Mouse (Mus musculus): ENCODE data around the gene Dnaja4. TPM values are rescaled to one million over a fixed set of nuclear protein-coding genes. Genes with fewer than 3 reads are reported as not detected.

The Dnaja4 gene
- polyA plus RNA-seq, 1 experiment from 2014 or later, result 3.0 TPM

DNA sequence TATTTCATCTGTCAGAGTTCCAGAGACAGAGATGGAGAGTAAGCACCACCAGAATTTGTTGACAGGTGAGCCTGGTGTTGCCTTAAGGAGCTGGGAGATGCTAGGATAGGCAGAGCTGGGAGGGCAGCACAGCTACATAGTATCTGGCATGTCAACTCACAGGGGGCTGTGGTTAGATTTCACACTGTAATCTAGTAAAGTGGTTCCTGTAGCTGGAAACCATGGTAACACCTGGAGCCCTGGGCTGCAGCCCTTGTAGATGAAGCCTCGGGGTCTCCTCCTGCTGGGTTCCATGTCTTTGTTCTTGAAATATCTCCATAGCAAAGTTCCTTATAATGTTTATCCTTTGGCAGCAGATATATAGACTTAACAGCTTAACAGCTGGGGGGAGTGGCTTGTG, 6.9 kb downstream of the Dnaja4 start:
- Histone ChIP-seq H3K9me3 (ENCODE audit: control insufficient read depth, low read length) (no peaks in the 10 kb centered on the region), H3K4me3 (ENCODE audit: low read length) (no peak overlapping the region), H3K27me3 (ENCODE audit: control insufficient read depth, insufficient read depth, low read length) (peaks cover 4% of the 10 kb centered on the region), H3K4me2 (replicated peaks; ENCODE audit: low read depth, low read length) (no peak overlapping the region), H3K36me3 (ENCODE audit: control insufficient read depth, insufficient read depth, low read length) (peaks cover 5% of the 10 kb centered on the region; the same call in 1 of the 2 replicates), H3K4me1 (ENCODE audit: control insufficient read depth, insufficient read depth, low read length) (no peaks in the 10 kb centered on the region), H3K9ac (ENCODE audit: low read depth, low read length) (no peak overlapping the region), H3K27ac (ENCODE audit: low read depth, low read length) (no peak overlapping the region)
- 62% methylated on average over 1 of the region's 1 CpGs for WGBS
- no peak for ATAC-seq (ENCODE audit: low FRiP score, low TSS enrichment)

DNA sequence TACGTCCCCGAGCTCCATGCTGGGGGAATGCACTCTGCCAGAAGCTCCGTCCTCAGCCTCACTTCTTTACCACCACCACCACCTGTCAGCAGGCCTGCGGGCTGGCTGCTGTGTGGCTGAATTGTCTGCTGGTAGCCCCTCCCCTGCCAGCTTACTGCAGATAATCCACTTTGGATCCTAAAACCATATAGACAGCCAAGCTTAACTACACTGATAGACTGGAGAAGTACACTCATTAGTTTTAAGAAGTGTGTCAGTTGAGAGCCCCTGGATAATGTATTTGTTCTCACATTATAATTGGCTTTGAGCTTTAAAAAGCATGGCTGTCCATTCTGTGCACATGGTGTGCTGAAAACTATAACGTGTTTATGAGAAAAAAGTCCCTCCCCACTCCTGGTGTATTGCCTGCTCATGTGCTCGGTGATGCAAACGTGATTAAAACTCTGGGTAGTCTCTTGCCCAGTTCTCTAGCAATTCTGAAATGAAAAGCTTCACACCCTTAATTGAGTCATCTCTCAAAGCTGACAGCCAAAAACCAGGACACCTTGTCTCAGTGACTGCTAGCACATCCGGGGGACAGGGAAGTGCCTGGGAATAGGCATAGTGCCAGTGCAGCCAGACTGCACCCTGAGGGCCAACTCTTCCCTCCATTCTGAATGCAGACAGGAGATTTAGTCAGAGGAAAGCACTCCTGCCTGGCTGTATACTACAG, 8.8 kb downstream of the Dnaja4 start:
- WGBS, result 75% methylated on average over 8 of the region's 8 CpGs
- ATAC-seq (ENCODE audit: low FRiP score, low TSS enrichment), result no peak
- Histone ChIP-seq H3K27me3 (ENCODE audit: control insufficient read depth, insufficient read depth, low read length) (no peaks in the 10 kb centered on the region), H3K9me3 (ENCODE audit: control insufficient read depth, low read length) (no peaks in the 10 kb centered on the region), H3K4me2 (replicated peaks; ENCODE audit: low read depth, low read length) (no peak overlapping the region), H3K4me3 (ENCODE audit: low read length) (no peak overlapping the region), H3K27ac (ENCODE audit: low read depth, low read length) (no peak overlapping the region), H3K4me1 (ENCODE audit: control insufficient read depth, insufficient read depth, low read length) (no peaks in the 10 kb centered on the region), H3K9ac (ENCODE audit: low read depth, low read length) (no peak overlapping the region), H3K36me3 (ENCODE audit: control insufficient read depth, insufficient read depth, low read length) (peaks cover 16% of the 10 kb centered on the region; the same call in 1 of the 2 replicates)

DNA sequence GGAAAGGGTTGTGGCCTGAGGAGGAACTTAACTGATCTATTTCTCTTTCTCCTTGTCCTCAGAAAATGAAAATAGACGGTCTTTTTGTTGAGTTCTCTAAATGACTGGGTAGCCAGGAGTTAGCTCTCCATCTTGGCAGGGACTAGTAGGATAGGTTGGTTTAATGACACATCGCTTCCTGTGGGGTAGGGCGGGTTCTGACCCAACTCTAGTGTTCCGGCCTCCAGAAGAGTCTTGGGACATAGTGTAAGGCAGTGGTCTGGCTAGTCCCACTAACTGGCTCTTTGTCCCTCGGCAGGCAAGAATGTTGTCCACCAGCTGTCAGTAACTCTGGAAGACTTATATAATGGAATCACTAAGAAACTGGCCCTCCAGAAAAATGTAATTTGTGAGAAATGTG, 9.4 kb downstream of the Dnaja4 start:
- Histone ChIP-seq H3K27me3 (ENCODE audit: control insufficient read depth, insufficient read depth, low read length) (no peaks in the 10 kb centered on the region), H3K9ac (ENCODE audit: low read depth, low read length) (no peak overlapping the region), H3K9me3 (ENCODE audit: control insufficient read depth, low read length) (no peaks in the 10 kb centered on the region), H3K27ac (ENCODE audit: low read depth, low read length) (no peak overlapping the region), H3K4me3 (ENCODE audit: low read length) (no peak overlapping the region), H3K4me2 (replicated peaks; ENCODE audit: low read depth, low read length) (no peak overlapping the region), H3K4me1 (ENCODE audit: control insufficient read depth, insufficient read depth, low read length) (no peaks in the 10 kb centered on the region), H3K36me3 (ENCODE audit: control insufficient read depth, insufficient read depth, low read length) (peaks cover 16% of the 10 kb centered on the region; the same call in 1 of the 2 replicates)
- WGBS, result 85% methylated on average over 5 of the region's 5 CpGs
- ATAC-seq (ENCODE audit: low FRiP score, low TSS enrichment), result no peak

DNA sequence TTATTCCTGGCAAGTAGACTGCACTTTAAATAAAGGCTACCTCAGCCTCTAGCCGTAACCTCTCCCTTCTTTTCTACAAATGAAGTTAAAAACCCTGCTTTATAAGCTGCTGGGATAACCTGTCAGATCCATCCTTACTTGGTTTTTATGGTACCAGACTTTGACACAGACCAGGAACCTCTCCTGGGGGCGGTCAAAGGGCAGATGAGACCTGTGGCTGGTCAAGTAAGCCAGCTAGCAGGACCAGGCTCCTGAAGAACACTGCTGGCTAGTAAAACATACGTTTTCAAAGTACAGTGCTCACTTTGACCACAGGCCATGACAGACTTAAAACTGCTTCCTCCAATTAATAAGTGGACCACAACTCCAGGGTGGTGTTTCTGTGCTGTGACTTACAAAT, 17.1 kb downstream of the Dnaja4 start:
- H3K36me3 ChIP-seq (ENCODE audit: control insufficient read depth, insufficient read depth, low read length), result peaks cover 74% of the 10 kb centered on the region
- H3K27ac ChIP-seq (ENCODE audit: low read depth, low read length), result no peak overlapping the region
- H3K4me1 ChIP-seq (ENCODE audit: control insufficient read depth, insufficient read depth, low read length), result no peaks in the 10 kb centered on the region
- no peak overlapping the region for H3K4me3 ChIP-seq (ENCODE audit: low read length)
- no peaks in the 10 kb centered on the region for H3K9me3 ChIP-seq (ENCODE audit: control insufficient read depth, low read length)
- no peak overlapping the region for H3K9ac ChIP-seq (ENCODE audit: low read depth, low read length)
- H3K4me2 ChIP-seq (replicated peaks; ENCODE audit: low read depth, low read length), result no peak overlapping the region
- 86% methylated on average over 3 of the region's 3 CpGs for WGBS
- no peak for ATAC-seq (ENCODE audit: low FRiP score, low TSS enrichment)
- H3K27me3 ChIP-seq (ENCODE audit: control insufficient read depth, insufficient read depth, low read length), result no peaks in the 10 kb centered on the region

DNA sequence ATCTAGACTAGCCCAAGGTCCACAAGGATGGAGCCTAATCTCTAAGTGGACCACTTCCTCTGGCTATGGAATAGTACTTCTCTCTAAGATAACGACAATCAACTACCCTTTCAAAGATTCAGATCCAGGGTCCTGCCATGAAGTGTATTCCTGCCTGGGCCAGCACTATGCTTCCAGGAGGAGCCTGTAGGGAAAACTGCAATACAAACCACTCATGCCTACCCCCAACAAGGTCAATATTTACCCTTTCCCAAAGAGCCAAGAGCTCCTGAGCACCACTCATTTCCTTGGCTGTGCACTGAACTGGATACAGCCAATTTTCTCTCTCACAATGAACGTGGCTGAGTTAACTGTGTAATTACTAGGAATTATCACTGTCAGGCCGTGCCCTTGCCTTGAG, 18.9 kb downstream of the Dnaja4 start:
- H3K27ac ChIP-seq (ENCODE audit: low read depth, low read length), result no peak overlapping the region
- 81% methylated on average over 3 of the region's 3 CpGs for WGBS
- no peaks in the 10 kb centered on the region for H3K27me3 ChIP-seq (ENCODE audit: control insufficient read depth, insufficient read depth, low read length)
- no peak overlapping the region for H3K4me3 ChIP-seq (ENCODE audit: low read length)
- H3K4me1 ChIP-seq (ENCODE audit: control insufficient read depth, insufficient read depth, low read length), result no peaks in the 10 kb centered on the region
- H3K9ac ChIP-seq (ENCODE audit: low read depth, low read length), result no peak overlapping the region
- H3K36me3 ChIP-seq (ENCODE audit: control insufficient read depth, insufficient read depth, low read length), result peaks cover 76% of the 10 kb centered on the region
- H3K9me3 ChIP-seq (ENCODE audit: control insufficient read depth, low read length), result no peaks in the 10 kb centered on the region
- ATAC-seq (ENCODE audit: low FRiP score, low TSS enrichment), result no peak
- H3K4me2 ChIP-seq (replicated peaks; ENCODE audit: low read depth, low read length), result no peak overlapping the region

DNA sequence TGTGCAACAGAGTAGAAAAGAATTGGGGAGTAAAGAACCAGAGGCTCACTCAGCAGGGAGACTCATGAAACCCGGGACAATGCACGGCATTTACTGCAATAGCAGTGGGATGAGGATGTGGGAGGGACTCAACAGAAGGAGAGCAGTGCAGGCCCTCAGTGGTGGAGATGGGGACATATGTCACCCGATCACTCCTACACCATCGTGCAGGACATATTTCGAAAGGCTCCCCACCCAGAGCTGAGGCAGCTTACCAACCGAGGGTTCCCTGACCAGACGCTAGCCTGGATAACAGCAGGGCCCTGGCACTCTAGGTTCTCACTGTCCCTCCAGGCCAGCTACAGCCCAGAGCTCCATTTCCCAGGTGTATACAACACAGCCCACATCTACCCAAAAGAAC, 23.5 kb downstream of the Dnaja4 start:
- Histone ChIP-seq H3K27ac (ENCODE audit: low read depth, low read length) (no peak overlapping the region), H3K27me3 (ENCODE audit: control insufficient read depth, insufficient read depth, low read length) (no peaks in the 10 kb centered on the region), H3K9ac (ENCODE audit: low read depth, low read length) (no peak overlapping the region), H3K36me3 (ENCODE audit: control insufficient read depth, insufficient read depth, low read length) (peaks cover 88% of the 10 kb centered on the region), H3K4me1 (ENCODE audit: control insufficient read depth, insufficient read depth, low read length) (no peaks in the 10 kb centered on the region), H3K9me3 (ENCODE audit: control insufficient read depth, low read length) (no peaks in the 10 kb centered on the region), H3K4me2 (replicated peaks; ENCODE audit: low read depth, low read length) (no peak overlapping the region), H3K4me3 (ENCODE audit: low read length) (no peak overlapping the region)
- ATAC-seq (ENCODE audit: low FRiP score, low TSS enrichment), result no peak
- WGBS, result 60% methylated on average over 7 of the region's 7 CpGs

DNA sequence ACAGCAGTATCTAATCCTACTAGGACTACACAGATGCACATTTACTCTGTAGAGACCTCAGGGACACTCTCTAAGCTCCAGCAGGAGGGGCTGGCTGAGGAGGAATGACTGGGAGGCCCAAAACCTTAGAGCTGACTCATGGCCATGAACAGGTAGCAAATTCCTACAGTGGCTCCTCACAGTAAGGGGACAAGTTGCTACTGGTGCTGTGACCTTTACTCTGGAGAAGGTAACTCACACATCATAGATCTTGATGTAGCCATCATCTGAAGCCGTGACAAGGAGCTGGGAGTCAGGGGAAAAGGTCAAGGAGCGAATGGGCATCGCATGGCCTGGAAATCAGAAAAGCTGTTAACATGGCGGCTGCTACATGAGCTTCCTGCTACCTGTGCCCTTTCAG, 23.9 kb downstream of the Dnaja4 start:
- ATAC-seq (ENCODE audit: low FRiP score, low TSS enrichment), result no peak
- 84% methylated on average over 4 of the region's 4 CpGs for WGBS
- Histone ChIP-seq H3K27ac (ENCODE audit: low read depth, low read length) (no peak overlapping the region), H3K27me3 (ENCODE audit: control insufficient read depth, insufficient read depth, low read length) (no peaks in the 10 kb centered on the region), H3K9me3 (ENCODE audit: control insufficient read depth, low read length) (no peaks in the 10 kb centered on the region), H3K36me3 (ENCODE audit: control insufficient read depth, insufficient read depth, low read length) (peaks cover 88% of the 10 kb centered on the region), H3K4me2 (replicated peaks; ENCODE audit: low read depth, low read length) (no peak overlapping the region), H3K9ac (ENCODE audit: low read depth, low read length) (no peak overlapping the region), H3K4me3 (ENCODE audit: low read length) (no peak overlapping the region), H3K4me1 (ENCODE audit: control insufficient read depth, insufficient read depth, low read length) (no peaks in the 10 kb centered on the region)

DNA sequence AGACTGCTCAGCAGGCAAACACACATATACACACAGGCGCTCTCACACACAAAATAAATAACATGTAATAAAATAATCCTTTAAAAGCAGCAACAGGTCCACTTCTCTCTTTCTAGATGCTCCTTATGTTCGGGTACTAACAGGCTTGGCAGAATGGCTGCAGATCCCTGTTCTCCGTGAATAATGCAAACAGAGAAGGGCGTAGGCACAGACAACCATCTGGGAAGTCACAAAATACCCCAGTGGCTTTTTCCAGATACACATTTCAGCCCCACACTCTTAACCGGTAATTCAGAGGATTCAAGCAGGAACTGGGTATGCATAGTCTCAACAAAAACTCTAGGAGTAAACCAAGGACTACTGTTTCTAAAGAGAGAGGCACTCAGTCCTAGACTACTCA, 27.6 kb downstream of the Dnaja4 start:
- H3K27ac ChIP-seq (ENCODE audit: low read depth, low read length), result no peak overlapping the region
- ATAC-seq (ENCODE audit: low FRiP score, low TSS enrichment), result no peak
- no peaks in the 10 kb centered on the region for H3K27me3 ChIP-seq (ENCODE audit: control insufficient read depth, insufficient read depth, low read length)
- H3K36me3 ChIP-seq (ENCODE audit: control insufficient read depth, insufficient read depth, low read length), result peaks cover 93% of the 10 kb centered on the region
- no peak overlapping the region for H3K4me3 ChIP-seq (ENCODE audit: low read length)
- H3K9ac ChIP-seq (ENCODE audit: low read depth, low read length), result no peak overlapping the region
- no peaks in the 10 kb centered on the region for H3K4me1 ChIP-seq (ENCODE audit: control insufficient read depth, insufficient read depth, low read length)
- no peaks in the 10 kb centered on the region for H3K9me3 ChIP-seq (ENCODE audit: control insufficient read depth, low read length)
- 91% methylated on average over 5 of the region's 5 CpGs for WGBS
- H3K4me2 ChIP-seq (replicated peaks; ENCODE audit: low read depth, low read length), result no peak overlapping the region

DNA sequence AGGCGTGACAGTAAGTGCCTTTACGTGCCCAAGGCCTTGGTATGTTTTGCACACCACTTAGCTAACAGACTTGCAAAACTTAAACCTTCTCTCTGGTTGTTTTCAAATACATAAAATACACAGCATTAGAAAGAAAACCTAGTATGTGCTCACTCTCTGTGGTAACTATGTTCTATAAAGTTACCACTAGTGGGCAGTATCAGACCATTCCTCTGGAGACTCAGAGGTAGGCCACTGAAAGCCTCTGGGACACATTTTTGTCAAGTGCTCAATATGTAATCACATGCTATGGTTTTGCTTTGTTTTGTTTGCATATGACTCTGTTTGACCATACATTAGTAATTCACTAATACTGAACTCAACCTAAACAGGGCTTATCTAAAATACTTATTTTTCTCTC, 33.4 kb downstream of the Dnaja4 start:
- peaks cover 9% of the 10 kb centered on the region for H3K4me1 ChIP-seq (ENCODE audit: control insufficient read depth, insufficient read depth, low read length)
- no peak overlapping the region for H3K4me3 ChIP-seq (ENCODE audit: low read length)
- 91% methylated on average over 2 of the region's 2 CpGs for WGBS
- H3K9ac ChIP-seq (ENCODE audit: low read depth, low read length), result no peak overlapping the region
- H3K27me3 ChIP-seq (ENCODE audit: control insufficient read depth, insufficient read depth, low read length), result no peaks in the 10 kb centered on the region
- peaks cover 35% of the 10 kb centered on the region for H3K36me3 ChIP-seq (ENCODE audit: control insufficient read depth, insufficient read depth, low read length)
- no peak for ATAC-seq (ENCODE audit: low FRiP score, low TSS enrichment)
- no peaks in the 10 kb centered on the region for H3K9me3 ChIP-seq (ENCODE audit: control insufficient read depth, low read length)
- no peak overlapping the region for H3K27ac ChIP-seq (ENCODE audit: low read depth, low read length)
- no peak overlapping the region for H3K4me2 ChIP-seq (replicated peaks; ENCODE audit: low read depth, low read length)

Measured in kidney, embryonic 14.5 days (tissue).